Mouse (Mus musculus): ENCODE results near the gene Cep131.

Cep131 gene

GRCm38 (mm10) chr11:120030145-120030901 is 56.3 kb downstream of the Cep131 start:
- in situ Hi-C loops (cut with MboI; ENCODE audit: unreplicated experiment in 2 of 2): no loop called here

GRCm38 (mm10) chr11:120029431-120030144 is 57.0 kb downstream of the Cep131 start:
- in situ Hi-C loops (cut with MboI; ENCODE audit: unreplicated experiment in 2 of 2): loop anchor here in 1 of 2 experiments (5.0 to 10.0 kb wide), 3 partner anchors 43 to 275 kb away; no protein-coding TSS in a partner anchor

GRCm38 (mm10) chr11:120028319-120029092 is 58.1 kb downstream of the Cep131 start:
- in situ Hi-C loops (cut with MboI; ENCODE audit: unreplicated experiment in 2 of 2): loop anchor here in 1 of 2 experiments (5.0 to 10.0 kb wide), 3 partner anchors 44 to 276 kb away; no protein-coding TSS in a partner anchor

- in situ Hi-C loops (cut with MboI; ENCODE audit: unreplicated experiment in 2 of 2): loop anchor here in 1 of 2 experiments (5.0 to 10.0 kb wide), 3 partner anchors 45 to 278 kb away; no protein-coding TSS in a partner anchor
These were observed 59.7 kb downstream of the Cep131 start for GRCm38 (mm10) chr11:120026941-120027340.

GRCm38 (mm10) chr11:120022841-120023240 is 63.8 kb downstream of the Cep131 start:
- in situ Hi-C loops (cut with MboI; ENCODE audit: unreplicated experiment in 2 of 2): loop anchor here in 1 of 2 experiments (10.0 kb wide), 1 partner anchor 282 kb away; no protein-coding TSS in a partner anchor

- in situ Hi-C loops (cut with MboI; ENCODE audit: unreplicated experiment in 2 of 2): loop anchor here in 1 of 2 experiments (10.0 kb wide), 1 partner anchor 283 kb away; no protein-coding TSS in a partner anchor
These were observed 64.4 kb downstream of the Cep131 start for GRCm38 (mm10) chr11:120022216-120022615.

GRCm38 (mm10) chr11:120021367-120021766 is 65.3 kb downstream of the Cep131 start:
- in situ Hi-C loops (cut with MboI; ENCODE audit: unreplicated experiment in 2 of 2): loop anchor here in 1 of 2 experiments (10.0 kb wide), 1 partner anchor 283 kb away; no protein-coding TSS in a partner anchor

- in situ Hi-C loops (cut with MboI; ENCODE audit: unreplicated experiment in 2 of 2): loop anchor here (10.0 kb wide), 1 partner anchor 285 kb away; no protein-coding TSS in a partner anchor
These were observed 66.8 kb downstream of the Cep131 start for GRCm38 (mm10) chr11:120019542-120020440.

- in situ Hi-C loops (cut with MboI; ENCODE audit: unreplicated experiment in 2 of 2): loop anchor here in 1 of 2 experiments (10.0 kb wide), 1 partner anchor 288 kb away; no protein-coding TSS in a partner anchor
These were observed 69.6 kb downstream of the Cep131 start for GRCm38 (mm10) chr11:120017011-120017410.

GRCm38 (mm10) chr11:120014758-120015157 is 71.9 kb downstream of the Cep131 start:
- in situ Hi-C loops (cut with MboI; ENCODE audit: unreplicated experiment in 2 of 2): loop anchor here in 1 of 2 experiments (5.0 to 10.0 kb wide), 2 partner anchors 88 to 290 kb away; no protein-coding TSS in a partner anchor

All from v-Abl transformed pro-B cells (cell line).